Mouse (Mus musculus): ENCODE data around the gene Serf2.
"Not testable (repeated sequence)": the region's sequence is repeated elsewhere in the genome, so short reads cannot be mapped to it uniquely, and the experiment has no call there.

Gene Serf2

DNA sequence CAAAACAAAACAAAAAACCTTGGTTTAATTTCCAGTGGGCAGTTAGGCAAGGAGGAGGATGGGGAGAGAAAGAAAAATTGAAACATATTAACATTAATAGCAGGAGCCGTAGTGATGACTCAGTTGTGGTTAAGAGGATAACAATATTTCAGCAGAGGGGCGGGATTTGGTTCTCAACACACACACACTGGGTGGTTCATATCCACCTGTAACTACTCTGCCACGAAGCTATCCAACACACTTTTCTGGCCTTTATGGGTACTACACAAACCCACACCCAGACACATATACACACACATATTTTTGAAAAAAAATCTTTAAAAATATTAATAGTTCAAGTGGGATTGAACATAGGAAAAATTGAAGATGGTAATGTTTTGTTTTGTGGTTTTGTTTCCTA lies 2.0 kb upstream of the Serf2 start:
- in situ Hi-C loops (cut with MseI, MboI) = no loop called here

GRCm38 (mm10) chr2:121448136-121448535 lies 859 bp upstream of the Serf2 start:
- in situ Hi-C loops (cut with MseI, MboI) = no loop called here

- in situ Hi-C loops (cut with MseI, MboI) = no loop called here
Observed at GRCm38 (mm10) chr2:121449545-121450011, 583 bp downstream of the Serf2 start.

DNA sequence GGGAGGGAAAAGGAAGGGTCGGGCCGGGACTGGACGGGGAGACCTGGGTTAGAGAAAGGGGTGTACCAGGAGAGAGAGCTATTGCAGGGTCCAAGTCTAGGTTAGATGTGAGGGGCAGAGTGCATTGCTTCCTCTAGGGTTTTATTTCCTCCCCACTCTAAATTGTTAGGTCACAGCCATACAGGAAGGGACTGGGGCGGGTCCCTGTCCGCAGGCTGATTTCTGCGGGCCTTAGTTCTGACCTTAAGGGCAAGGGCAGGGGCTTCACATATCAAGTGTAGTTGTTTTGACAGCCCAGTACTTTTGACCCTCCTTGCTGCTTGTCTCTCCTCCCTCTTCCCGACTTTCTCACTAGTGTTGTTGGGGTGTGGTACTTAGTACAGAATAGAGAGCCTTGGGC lies 1.1 kb downstream of the Serf2 start:
- in situ Hi-C loops (cut with MseI, MboI) = no loop called here

DNA sequence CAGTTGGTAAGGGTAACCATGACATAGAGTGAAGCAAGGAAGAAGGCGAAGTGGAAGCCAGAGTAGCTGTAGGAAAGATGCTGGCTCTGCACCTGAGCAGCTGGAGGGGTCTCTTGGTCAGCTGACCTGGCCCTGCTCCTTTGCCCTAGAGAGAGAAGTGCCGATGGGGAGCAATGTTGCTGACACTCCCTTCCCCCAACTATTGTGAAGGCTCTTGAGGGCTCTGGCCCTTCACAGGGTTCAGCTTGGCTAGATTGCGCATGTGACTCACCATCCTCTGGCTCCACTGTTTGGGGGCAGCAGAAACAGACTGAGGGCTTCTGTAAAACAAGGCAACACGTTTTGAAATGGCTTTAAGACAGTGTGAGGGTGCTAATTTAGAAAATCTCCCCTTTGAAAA lies 3.4 kb downstream of the Serf2 start:
- in situ Hi-C loops (cut with MseI, MboI) = no loop called here

DNA sequence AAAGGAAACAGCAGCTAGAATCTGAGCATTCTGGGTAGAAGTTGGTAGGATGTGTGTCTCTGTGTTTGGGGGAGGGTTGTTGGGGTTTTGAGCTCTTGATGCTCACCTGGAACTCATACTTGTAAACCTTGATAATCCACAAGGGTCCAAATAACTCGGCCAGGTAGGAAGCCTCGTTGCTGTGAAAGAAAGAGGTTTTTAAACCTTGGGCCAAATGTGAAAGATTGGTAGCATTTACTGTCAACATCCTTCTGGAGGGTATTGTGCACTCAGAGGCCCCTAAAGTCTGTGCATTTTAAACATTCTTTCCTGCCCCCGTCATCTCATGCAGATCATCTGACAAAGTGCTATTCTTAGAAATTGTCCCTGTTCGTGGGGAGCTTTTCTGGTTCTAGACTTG lies 4.0 kb downstream of the Serf2 start, which contains the start of gene Hypk:
TSS of gene Hypk (plus strand) at position 301 of the 400 bp plus-strand sequence.
- in situ Hi-C loops (cut with MseI, MboI) = no loop called here

DNA sequence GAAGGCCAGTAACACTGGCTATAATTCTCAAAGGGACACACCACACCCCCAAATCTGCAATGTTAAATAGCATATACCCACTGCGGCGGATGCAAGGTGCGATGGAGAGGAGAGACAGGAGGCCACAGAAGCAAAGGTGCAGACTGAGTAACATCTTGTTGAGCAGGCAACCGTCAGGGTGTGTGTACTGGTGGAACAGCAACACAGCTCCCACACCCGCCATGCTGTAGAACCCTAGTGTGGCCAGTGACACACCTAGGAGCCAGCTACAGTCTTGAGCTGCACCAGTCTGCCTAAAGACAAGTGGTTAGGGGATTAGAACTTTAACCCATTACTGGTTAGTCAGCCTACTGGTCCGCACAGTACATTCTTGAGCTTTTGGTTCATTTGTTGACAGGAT lies 4.9 kb downstream of the Serf2 start:
- in situ Hi-C loops (cut with MseI, MboI) = no loop called here

DNA sequence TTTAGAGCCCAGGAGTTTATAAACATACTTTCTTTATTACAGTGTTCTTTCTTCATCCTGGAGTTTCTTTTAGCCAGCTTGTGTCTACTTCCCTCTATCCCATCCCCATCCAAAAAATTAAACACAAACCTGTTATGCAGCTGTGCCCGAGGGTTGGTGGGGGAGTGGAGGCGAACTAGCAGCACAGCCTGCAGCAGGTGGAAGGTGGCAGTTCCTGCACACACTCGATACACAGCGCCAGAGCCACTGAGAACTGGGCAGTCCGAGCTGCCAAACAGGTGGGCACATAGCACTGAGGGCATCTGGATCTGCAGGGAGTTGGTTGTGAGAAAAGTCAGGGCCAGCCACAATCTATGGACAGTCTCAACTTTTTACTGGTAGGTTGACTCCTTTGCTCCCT lies 6.5 kb downstream of the Serf2 start:
- in situ Hi-C loops (cut with MseI, MboI) = no loop called here

DNA sequence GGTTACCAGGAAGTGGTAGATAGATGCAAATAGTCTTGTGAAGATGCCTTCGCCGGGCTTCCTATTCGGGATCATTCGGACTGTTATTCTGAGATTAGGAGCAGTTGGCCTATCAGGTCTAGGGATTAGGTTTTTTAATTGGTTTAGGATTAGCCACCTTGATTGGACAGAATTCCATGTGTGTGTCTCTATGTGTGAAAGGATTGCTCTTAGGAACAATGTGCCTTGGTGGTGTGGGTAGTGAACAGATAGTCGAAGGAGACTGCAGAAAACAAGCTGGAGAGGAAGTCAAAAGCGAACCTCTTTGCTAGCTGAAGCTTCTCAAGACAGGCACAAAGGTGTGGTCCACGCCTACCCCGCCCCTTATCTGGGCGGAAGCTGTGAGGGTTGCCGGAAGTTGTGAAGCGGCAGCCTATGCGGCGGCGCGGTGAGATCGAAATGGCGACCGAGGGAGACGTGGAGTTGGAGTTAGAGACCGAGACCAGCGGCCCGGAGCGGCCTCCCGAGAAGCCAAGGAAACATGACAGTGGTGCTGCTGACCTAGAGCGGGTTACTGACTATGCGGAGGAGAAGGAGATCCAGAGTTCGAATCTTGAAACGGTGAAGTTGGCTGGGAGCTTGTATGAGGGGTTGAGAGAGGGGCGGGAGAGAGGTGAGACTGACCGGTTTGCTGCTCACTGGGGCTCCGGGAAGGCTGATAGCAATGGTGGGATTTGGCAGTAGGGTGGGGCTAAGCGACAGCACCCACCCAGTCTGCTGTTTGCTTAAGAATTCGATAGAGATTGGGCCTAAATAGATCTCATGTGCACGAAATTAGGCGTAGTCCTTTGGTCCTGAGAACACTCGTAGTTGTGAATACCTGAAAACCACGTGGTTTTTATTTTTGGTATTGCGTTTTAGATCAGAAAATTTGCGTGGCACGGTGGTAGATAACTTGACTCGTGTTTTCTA lies 8.0 kb downstream of the Serf2 start, which contains the start of gene Serinc4:
TSS of gene Serinc4 (minus strand) at position 90 of the 951 bp plus-strand sequence.
- in situ Hi-C loops (cut with MseI, MboI) = no loop called here

GRCm38 (mm10) chr2:121460071-121460470 lies 11.1 kb downstream of the Serf2 start:
- in situ Hi-C loops (cut with MseI, MboI) = no loop called here

GRCm38 (mm10) chr2:121468982-121469381 lies 20.0 kb downstream of the Serf2 start:
- in situ Hi-C loops (cut with MseI, MboI) = not testable (repeated sequence)

DNA sequence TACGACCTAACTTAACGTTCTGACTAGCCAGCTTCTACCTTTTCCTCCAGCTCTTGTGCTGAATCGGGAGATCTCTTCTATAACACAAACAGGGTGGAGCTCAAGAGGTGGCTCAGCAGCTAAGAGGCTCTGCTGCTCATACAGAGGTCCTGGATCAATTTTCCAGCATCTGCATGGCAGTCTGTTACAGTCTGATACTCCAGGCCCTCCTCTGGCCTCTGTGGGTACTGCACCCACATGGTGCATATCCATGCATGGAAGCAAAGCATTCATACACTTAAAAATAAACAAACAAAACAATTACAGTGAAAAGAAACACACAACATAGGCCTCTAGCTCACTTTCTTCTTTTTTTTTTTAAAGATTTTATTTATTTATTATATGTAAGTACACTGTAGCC lies 23.8 kb downstream of the Serf2 start:
- in situ Hi-C loops (cut with MseI, MboI) = not testable (repeated sequence)

- in situ Hi-C loops (cut with MseI, MboI) = not testable (repeated sequence)
Observed at GRCm38 (mm10) chr2:121473301-121474179, 24.5 kb downstream of the Serf2 start, which contains the start of gene Mfap1b. Gene Mfap1b, minus strand, starts transcription at chr2:121474067.

DNA sequence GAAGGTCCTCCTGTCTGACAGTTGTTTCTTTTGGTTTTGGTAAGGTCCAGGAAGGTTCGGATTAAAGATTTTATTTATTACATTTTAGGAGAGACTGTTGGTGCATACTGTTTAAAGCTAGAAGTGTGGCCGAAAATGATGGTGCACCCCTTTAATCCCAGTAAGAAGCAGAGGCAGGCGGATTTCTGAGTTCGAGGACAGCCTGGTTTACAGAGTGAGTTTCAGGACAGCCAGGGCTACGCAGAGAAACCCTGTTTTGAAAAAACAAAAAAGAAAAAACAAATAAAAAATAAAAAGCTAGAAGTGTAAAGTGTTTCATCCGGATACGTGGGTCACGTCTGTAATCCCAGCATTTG lies 25.2 kb downstream of the Serf2 start:
- in situ Hi-C loops (cut with MseI, MboI) = no loop called here

- in situ Hi-C loops (cut with MseI, MboI) = not testable (repeated sequence)
Observed at GRCm38 (mm10) chr2:121475306-121475705, 26.3 kb downstream of the Serf2 start.

GRCm38 (mm10) chr2:121477491-121478266 lies 28.7 kb downstream of the Serf2 start:
- in situ Hi-C loops (cut with MseI, MboI) = no loop called here

DNA sequence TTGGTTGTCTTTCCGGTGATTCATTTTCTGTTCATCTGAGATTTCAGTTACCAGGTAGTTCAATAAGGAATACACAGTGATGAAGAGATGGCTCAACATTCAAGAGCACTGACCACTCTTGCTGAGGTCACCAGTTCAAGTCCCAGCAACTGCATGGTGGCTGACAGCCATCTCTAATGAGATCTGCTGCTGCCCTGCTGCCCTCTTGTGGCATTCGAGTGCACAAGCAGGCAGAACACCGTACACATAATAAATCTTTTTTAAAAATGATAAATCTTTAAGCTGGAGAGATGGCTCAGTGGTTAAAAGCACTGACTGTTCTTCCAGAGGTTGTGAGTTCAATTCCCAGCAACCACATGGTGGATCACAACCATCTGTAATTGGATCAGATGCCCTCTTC lies 31.5 kb downstream of the Serf2 start:
- in situ Hi-C loops (cut with MseI, MboI) = no loop called here

GRCm38 (mm10) chr2:121480916-121481315 lies 31.9 kb downstream of the Serf2 start:
- in situ Hi-C loops (cut with MseI, MboI) = not testable (repeated sequence)

DNA sequence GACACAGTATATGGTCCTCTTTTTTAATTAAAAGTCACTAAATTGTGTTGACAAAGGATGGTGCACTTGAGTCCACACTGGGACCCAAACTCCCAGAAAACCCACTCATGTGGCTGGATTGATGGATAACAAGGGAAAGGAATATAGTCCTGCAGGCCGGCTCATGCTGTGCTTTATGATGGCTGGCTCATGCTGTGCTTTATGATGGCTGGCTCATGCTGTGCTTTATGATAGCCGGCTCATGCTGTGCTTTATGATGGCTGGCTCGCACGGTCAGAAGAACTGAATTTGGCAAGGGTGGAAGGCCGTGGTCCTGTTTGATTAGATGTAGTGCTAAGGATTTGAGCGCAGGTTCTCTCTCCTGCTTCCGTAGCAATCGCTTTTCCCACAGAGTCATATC lies 34.6 kb downstream of the Serf2 start:
- in situ Hi-C loops (cut with MseI, MboI) = no loop called here

DNA sequence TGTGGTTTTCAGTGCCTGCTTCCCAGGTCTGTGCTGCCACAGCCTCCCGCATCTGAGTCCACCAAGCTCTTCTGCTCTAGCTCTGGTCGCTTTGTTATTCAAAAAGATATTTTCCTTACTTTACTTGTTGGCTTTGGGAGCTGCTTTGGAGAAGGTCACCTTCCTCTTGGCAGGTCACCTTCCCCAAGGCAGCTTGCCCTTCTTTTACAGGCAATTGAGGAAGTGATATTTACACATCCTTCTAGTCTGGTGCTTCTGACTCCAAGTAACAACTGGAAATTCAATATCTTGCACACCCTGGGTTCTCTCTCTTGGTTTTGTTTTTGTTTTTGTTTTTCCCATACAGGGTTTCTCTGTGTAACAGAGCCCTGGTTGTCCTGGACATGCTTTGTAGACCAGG lies 35.4 kb downstream of the Serf2 start:
- in situ Hi-C loops (cut with MseI, MboI) = not testable (repeated sequence)

DNA sequence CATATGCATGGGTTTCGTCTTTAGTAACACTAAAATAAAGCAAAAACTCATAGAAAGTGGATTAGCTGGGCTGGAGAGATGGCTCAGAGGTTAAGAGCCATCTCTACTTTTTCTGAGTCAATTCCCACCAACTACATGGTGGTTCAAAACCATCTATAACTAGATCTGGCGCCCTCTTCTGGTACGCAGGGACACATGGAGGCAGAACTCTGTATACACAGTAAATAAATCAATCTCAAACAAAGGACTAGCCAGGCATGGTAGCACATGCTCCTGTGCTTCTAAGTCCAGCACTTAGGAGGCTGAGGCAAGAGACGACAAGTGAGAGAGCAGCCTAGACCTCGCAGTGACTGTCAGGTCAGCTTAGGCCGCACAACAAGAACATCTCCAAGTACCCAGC lies 52.6 kb downstream of the Serf2 start:
- in situ Hi-C loops (cut with MseI, MboI) = not testable (repeated sequence)
